Mouse (Mus musculus) brain, adult 2 months (tissue): ENCODE measurements around the gene Prickle2.

Experiments used
- DNase-seq: peaks from one replicate; pipeline ENCODE4 v3.0.0; 2011; ENCODE audit warnings: low read depth, low spot score

The Prickle2 gene

GRCm38 (mm10) chr6:92520088-92520875, 185.7 kb downstream of the Prickle2 start:
- no peak for DNase-seq

DNA sequence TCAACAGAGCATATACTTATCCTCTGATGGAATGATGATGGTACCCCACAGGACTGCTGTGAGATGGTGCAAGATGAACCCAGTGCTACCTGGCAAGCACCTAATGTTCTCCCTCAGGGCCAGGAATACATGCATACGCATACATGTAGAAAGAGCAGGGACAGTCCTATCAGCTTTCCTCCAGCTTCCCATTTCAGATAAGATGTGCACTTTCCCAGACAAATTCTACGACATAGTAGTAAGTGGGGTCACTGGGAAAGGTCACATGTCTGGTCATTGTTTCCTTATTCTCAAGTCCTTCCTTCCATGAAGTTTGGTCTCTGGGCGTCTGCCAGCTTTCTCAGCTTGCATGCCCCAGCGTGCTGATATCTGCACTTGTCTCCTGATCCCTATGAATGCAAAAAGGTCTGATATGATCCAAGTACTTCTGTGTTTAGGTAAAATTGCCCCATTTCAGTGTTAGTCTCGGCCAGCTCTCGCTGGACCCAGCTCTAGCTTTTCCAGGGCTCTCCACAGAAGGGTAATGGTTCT, 187.5 kb downstream of the Prickle2 start:
- no peak for DNase-seq

DNA sequence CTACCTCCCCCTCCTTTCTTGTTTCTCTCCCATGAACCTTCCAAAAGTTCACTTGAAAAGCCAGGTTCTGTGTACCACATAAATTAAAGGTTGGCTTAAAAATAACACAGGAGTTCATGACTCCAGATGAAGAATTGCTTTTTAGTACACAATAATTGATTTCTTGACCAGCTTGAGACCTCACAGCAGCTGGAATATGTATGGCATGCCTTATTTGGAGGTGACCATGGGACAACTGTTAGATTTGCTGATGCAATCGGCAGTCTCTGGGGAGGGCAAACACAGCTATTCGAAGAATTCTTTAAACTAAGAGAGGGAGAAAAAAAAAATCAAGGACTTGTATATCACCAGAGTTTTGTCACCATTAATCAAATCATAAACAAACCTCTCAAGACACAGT, 189.0 kb downstream of the Prickle2 start:
- DNase-seq, result no peak

DNA sequence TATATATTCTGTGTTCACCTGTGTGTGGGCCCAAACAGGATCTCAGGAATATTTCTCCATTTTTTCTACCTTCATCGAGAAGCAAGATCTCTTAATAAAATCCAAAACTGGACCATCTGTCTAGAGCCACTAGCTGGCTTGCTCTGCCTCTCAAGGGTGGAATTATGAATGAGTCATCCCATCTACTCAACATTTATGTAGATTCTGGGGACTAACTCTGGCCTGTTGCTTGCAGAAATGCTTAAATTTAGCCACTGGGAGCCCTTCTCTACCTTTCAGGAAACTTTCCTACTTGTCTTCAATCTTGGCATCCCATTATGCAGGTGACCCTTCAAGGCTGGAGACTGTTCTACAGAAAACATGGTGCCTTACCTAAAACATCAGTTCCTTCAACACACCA, 194.0 kb downstream of the Prickle2 start:
- peak; percentile 67 for DNase-seq

DNA sequence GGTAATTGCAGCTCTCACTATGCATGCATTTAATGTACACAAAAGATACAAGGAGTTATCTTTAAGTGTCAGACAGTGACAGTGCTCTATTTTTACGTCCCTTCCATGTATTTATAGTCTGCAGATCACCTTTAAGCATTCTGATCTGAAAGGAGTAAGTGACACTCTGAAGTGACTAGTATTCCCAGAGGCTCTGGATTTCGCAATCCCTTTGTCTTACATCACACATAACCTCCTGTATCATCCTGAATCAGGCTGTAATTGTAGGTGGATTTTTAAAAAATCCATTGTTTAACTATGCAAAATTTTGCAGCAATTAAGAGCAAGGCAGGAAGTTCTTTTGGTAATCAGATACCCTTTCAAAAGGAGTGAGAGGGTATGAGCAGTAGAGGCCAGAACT, 196.2 kb downstream of the Prickle2 start:
- DNase-seq, result no peak

DNA sequence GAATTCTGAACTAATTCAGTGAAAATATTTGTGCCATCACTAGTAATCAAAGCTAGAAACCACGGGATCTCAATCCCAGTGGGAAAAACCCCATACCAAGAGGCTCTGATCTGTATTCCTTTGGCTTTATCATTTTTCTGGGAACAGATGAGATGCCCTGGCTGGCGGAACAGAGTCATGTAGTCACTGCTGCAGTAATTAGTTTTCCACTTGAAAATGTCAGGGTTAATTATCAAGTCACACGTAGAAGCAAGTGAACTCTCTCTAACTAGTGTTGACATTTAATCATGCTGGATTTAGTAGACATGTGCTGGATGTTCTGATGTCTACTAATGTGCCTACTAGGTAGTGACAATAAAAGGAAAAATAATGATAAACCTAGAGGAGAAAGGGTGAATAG, 199.7 kb downstream of the Prickle2 start:
- DNase-seq, result no peak

GRCm38 (mm10) chr6:92499449-92499848, 206.5 kb downstream of the Prickle2 start:
- DNase-seq, result peak; percentile 76

GRCm38 (mm10) chr6:92498574-92498973, 207.4 kb downstream of the Prickle2 start:
- DNase-seq, result no peak

- no peak for DNase-seq
Observed at GRCm38 (mm10) chr6:92497279-92497678, 208.7 kb downstream of the Prickle2 start.

- DNase-seq, result no peak
Observed at GRCm38 (mm10) chr6:92495500-92495899, 210.5 kb downstream of the Prickle2 start.

DNA sequence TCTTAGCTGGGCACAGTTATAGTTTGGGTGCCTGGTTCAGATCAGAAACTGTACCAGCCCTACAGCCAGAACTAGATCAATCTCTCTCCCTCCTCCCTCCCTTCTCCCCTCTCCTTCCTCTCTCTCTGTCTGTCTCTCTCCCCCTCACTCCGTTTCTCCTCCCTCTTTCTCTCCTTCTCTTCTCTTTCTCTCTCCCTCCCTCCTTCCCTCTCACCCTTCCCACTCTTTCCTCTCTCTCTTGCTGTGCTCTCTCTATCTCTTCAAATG, 224.3 kb downstream of the Prickle2 start:
- peak; percentile 62 for DNase-seq

DNA sequence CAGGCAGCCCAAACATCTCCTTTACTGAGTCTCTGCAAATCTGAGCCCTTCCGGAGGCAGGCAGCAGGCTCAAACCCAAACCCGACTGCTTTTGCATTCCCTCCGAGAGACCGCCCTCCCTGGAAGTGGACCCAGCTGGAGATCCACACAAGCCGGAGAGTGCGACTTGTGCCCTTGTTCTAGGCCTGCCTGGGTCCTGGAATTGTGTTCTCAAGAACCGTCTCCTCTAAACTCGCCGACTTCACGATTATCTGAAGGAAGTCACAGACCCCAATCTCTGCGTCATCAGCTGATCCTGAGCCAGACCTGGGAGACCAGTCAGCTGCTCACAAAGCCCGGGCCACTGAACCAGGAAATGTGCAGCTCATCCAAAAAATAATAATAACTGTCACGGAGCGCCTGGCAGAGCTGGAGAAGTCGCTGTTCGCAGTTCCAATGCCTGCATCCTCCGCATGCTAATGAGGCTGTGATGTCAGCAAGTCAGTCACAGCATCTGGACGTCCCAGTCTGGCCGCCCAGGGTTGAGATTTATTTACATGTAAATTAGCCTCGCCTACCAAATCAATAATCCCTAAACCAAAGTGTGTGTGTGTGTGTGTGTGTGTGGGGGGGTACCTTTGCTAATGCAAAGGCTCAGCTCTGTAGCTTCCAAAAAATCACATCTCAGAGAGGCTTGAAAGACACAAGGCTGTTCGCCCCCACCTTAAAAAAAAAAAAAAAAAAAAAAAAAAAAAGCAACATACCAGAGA, 224.8 kb downstream of the Prickle2 start:
- DNase-seq, result peak; percentile 92

- DNase-seq, result peak; percentile 78
Observed at GRCm38 (mm10) chr6:92478612-92479011, 227.3 kb downstream of the Prickle2 start.

GRCm38 (mm10) chr6:92477621-92478020, 228.3 kb downstream of the Prickle2 start:
- DNase-seq, result peak; percentile 56

- no peak for DNase-seq
Observed at GRCm38 (mm10) chr6:92469456-92469855, 236.5 kb downstream of the Prickle2 start.

DNA sequence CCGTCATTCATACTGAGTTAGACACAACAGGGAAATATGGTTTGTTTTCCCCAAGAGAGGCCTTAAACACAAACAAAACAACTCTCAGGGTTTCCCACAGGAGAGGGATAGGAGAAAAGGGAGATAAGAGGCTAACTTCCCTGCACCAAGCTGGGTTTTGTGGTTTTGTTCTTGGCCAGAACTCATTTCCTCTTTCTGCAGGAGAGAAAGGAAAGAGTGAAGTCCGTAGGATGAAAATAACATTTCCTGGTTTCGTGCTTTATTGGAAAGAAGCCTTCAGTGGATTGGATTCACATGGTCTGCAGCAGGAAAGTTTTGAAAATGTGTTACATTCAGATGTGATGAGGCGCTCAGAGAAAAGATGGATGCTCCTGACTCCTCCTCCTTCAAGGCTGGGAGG, 237.1 kb downstream of the Prickle2 start:
- no peak for DNase-seq

DNA sequence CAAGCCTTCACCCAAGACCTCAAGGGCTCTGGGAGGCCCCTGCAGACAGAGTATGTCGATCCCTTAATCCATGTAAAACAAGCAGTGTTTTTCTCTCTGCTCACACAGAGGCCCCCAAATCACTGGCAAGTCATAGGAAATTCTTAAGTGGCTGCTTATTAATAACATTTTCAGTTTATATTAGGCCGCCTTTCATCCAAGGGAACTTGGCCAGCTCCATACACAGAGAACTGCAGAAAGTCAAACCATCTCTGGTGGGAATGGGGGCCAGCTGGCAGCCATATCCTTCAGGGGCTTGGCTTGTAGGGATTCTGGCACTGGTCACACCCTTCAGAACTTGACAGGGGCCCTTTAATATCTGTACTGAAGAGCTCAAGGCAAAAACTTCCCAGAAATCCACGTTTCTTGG, 237.6 kb downstream of the Prickle2 start:
- DNase-seq, result no peak

DNA sequence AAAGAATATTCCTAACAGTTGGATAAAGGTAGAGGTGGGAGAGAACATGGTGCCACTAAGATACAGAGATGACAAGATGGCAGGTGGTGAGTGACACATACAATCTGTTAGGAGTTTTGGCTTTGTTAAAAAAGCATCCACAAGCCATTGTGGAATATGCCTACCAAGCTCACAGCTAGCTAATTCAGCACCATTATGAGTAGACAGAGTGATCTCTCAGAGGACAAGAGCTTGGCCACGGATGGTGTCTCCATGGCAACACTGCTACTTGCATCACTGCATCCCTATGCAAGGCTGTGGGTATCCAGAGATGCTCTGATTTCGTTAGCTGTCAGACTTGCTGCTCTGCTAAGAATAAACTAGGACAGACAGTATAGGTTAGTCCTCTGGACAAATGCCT, 238.6 kb downstream of the Prickle2 start:
- DNase-seq, result peak; percentile 91

DNA sequence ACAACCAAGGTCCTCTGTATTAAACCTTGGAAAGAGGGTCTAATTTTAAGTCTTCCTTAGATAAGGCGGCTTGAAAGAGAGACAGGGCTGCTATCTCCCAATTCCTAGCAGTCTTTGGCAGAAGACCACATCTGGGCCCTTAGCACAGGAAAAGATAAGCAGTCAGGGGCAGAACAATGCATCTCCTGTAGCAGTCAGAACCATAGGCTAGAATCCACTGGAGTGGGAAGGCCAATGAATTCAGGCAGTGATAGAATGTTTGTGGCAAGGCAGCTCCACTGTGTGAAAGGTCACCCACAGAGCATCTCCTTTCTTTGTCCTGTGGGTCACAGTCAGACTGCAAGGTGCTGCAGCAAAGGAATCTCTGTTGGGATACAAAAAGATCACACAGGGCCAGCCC, 240.3 kb downstream of the Prickle2 start:
- DNase-seq, result no peak

DNA sequence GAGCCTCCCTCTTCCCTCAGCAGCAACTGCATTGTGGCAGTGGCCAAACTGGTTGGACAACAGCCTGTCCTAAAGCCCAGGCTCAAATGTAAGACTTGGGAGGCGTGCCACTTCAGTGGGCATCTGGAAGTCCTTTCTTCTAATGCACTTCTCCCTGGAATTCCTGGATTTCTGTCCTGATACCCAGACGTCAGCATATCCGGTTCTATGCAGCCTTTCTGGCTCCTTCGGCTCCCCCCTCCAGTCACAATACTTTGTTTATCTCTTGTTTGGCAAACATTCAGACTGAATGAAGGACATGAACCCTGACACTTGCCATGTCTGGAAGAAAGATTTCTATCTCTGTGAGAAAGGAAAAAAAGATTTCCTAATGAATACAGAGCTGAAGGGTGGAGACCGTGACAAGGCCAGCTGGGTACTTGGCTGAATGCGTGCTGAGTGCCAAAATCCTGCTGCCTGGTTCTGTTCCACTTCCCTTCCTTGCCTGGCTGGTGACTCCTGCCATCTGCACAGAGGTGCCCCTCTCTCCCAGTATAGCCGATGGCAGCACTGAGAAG, 241.1 kb downstream of the Prickle2 start:
- peak; percentile 76 for DNase-seq

GRCm38 (mm10) chr6:92463768-92464167, 242.2 kb downstream of the Prickle2 start:
- peak; percentile 42 for DNase-seq

GRCm38 (mm10) chr6:92460750-92461149, 245.2 kb downstream of the Prickle2 start:
- DNase-seq, result no peak

- no peak for DNase-seq
Observed at GRCm38 (mm10) chr6:92458026-92458425, 247.9 kb downstream of the Prickle2 start.
